Comparison of ENCODE assay signal across 10 mouse cellular contexts in the genomic region with DNA sequence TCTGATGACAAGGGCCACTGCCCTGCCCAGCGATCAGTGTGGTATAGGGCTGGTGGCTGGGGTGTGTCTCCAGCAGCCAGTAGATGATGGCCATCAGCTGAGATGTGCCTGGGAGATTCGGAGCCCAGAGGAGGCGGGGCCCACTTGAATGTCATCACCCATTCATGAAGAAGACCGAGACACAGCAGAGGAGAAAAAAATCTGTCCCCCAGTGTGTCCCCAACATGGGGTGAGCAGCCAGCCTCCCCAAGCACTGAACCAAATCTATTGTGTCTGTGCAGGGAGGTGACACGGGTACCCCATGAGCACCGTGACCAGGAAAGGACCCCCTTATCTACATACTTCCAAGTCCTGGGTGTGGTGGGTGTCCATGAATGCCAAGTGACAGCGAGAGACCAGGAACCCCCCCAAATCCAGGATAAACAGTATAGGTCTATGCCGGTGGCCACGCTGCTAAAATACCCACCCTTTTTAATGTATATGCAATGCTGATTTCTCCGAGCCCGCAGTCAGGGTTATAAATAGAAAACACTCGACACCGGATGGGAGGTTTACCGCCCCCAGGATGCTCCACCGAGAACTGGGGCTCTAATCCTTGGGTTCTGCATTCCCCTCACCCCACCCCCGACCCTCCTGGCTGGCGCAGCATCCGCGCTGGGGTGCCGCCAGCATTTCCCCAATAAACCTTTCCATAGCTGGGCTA. TPM values are rescaled to one million over a fixed set of nuclear protein-coding genes. Genes with fewer than 3 reads are reported as not detected.
DNase-seq lines count a peak whose midpoint lies in the region; ATAC-seq lines count a peak whose summit lies in the region.
"Had no signal": no experiment of that assay in that cellular context is flagged by ENCODE, and none has a peak within 500 bp of the region (broad histone marks: within the 10 kb centered on the region; RNA-seq: fewer than 3 reads in every experiment).

No protein-coding gene starts in this region.

- WGBS in heart, embryonic 14.5 days = 9% methylated on average over 20 of the region's 20 CpGs
- 13% methylated on average over 20 of the region's 20 CpGs for WGBS in forebrain, embryonic 11.5 days
- 10% methylated on average over 20 of the region's 20 CpGs for WGBS in midbrain, embryonic 13.5 days

- no peak overlapping the region for H3K27ac ChIP-seq in heart, embryonic 14.5 days (replicated peaks in 1 of 2; ENCODE audit: control insufficient read depth in 1 of 2, insufficient read depth in 1 of 2, low read depth in 2 of 2, low read length in 2 of 2)
- H3K27ac ChIP-seq in forebrain, embryonic 11.5 days (ENCODE audit: low read depth, low read length) = no peak overlapping the region
- peak overlapping the region; percentile 95 for H3K27ac ChIP-seq in midbrain, embryonic 13.5 days

- peak overlapping the region; percentile 63 for H3K4me2 ChIP-seq in heart, embryonic 14.5 days (ENCODE audit: low read length)
- peak overlapping the region; percentile 53 for H3K4me2 ChIP-seq in forebrain, embryonic 11.5 days (ENCODE audit: low read depth, low read length, severe bottlenecking)
- H3K4me2 ChIP-seq in midbrain, embryonic 13.5 days (replicated peaks) = peak overlapping the region; percentile 85

- peaks cover 12 to 23% of the 10 kb centered on the region in 2 experiments for H3K4me1 ChIP-seq in heart, embryonic 14.5 days (ENCODE audit: control insufficient read depth in 2 of 2, insufficient read depth in 2 of 2, low read length in 2 of 2)
- peaks cover 7% of the 10 kb centered on the region; the same call in 1 of the 2 replicates for H3K4me1 ChIP-seq in forebrain, embryonic 11.5 days (replicated peaks; ENCODE audit: control insufficient read depth, insufficient read depth, low read length)
- H3K4me1 ChIP-seq in midbrain, embryonic 13.5 days (replicated peaks) = peaks cover 57% of the 10 kb centered on the region

- peak overlapping the region; percentile 19 to 23 for H3K4me3 ChIP-seq in heart, embryonic 14.5 days (ENCODE audit: control insufficient read depth in 1 of 2, insufficient read depth in 1 of 2, low read depth in 1 of 2, low read length in 2 of 2)
- H3K4me3 ChIP-seq in forebrain, embryonic 11.5 days (ENCODE audit: low read depth, low read length) = peak overlapping the region; percentile 41
- H3K4me3 ChIP-seq in midbrain, embryonic 13.5 days (replicated peaks) = peak overlapping the region; percentile 68

- H3K9ac ChIP-seq in heart, embryonic 14.5 days (ENCODE audit: low read length) = peak overlapping the region; percentile 31; the same call in 1 of the 2 replicates
- peak overlapping the region; percentile 70 for H3K9ac ChIP-seq in forebrain, embryonic 11.5 days (ENCODE audit: low read length)
- peak overlapping the region; percentile 91 for H3K9ac ChIP-seq in midbrain, embryonic 13.5 days (replicated peaks)

- no peaks in the 10 kb centered on the region for H3K36me3 ChIP-seq in heart, embryonic 14.5 days (ENCODE audit: control insufficient read depth, insufficient read depth, low read length)
- H3K36me3 ChIP-seq in forebrain, embryonic 11.5 days (ENCODE audit: control insufficient read depth, insufficient read depth, low read length) = no peaks in the 10 kb centered on the region
- H3K36me3 ChIP-seq in midbrain, embryonic 13.5 days = peaks cover 9% of the 10 kb centered on the region

- DNase-seq in heart, adult 8-10 months (ENCODE audit: low spot score) = no peak
- peak; percentile 63 for DNase-seq in ES-CJ7 (ENCODE audit: low read depth, low spot score)
- DNase-seq in forebrain, embryonic 11.5 days (ENCODE audit: low spot score) = no peak
- DNase-seq in gastrocnemius, adult 8-10 months (ENCODE audit: low spot score in 2 of 2) = no peak
- no peak for DNase-seq in ovary, postnatal 36 days (ENCODE audit: low spot score)
- DNase-seq in layer of hippocampus, postnatal 25 days (ENCODE audit: extremely low spot score in 1 of 2, low spot score in 1 of 2) = no peak
- DNase-seq: heart, postnatal 14 days had no signal

- peaks cover 18% of the 10 kb centered on the region for H3K27me3 ChIP-seq in heart, embryonic 14.5 days (ENCODE audit: control insufficient read depth, insufficient read depth, low read length)
- H3K27me3 ChIP-seq in forebrain, embryonic 11.5 days (ENCODE audit: control insufficient read depth, insufficient read depth, low read length) = no peaks in the 10 kb centered on the region; the same call in 1 of the 2 replicates
- no peaks in the 10 kb centered on the region for H3K27me3 ChIP-seq in midbrain, embryonic 13.5 days

- no peak for ATAC-seq in heart, embryonic 14.5 days (ENCODE audit: insufficient number of reproducible peaks, insufficient read depth, low FRiP score, low read depth)
- no peak for ATAC-seq in forebrain, embryonic 11.5 days (replicated peaks; ENCODE audit: low FRiP score)
- peak; percentile 13 for ATAC-seq in midbrain, embryonic 13.5 days

- no peaks in the 10 kb centered on the region for H3K9me3 ChIP-seq in heart, embryonic 14.5 days (ENCODE audit: control insufficient read depth, low read length)
- no peaks in the 10 kb centered on the region for H3K9me3 ChIP-seq in forebrain, embryonic 11.5 days (ENCODE audit: control insufficient read depth, low read length)
- no peaks in the 10 kb centered on the region for H3K9me3 ChIP-seq in midbrain, embryonic 13.5 days

RNA-seq across cellular contexts. Expression of a gene that starts 0.7 kb away (rescaled TPM):
- 0.74 and 0.80 TPM in 2 replicates for polyA plus RNA-seq in heart, embryonic 14.5 days (2014; fragmentation: Nextera tagmentation; extraction: Ambion mirVana)
- total RNA-seq in heart, adult 8-10 months (2022) = under 1 TPM in 1 of 4 experiments, not detected in 3; 0.63 TPM
- polyA plus RNA-seq in forebrain, embryonic 11.5 days (2014; fragmentation: Nextera tagmentation; extraction: Ambion mirVana) = 20.9 and 23.2 TPM in 2 replicates
- polyA plus RNA-seq in midbrain, embryonic 13.5 days (2015; fragmentation: Nextera tagmentation; extraction: Ambion mirVana) = 66.0 and 77.3 TPM in 2 replicates
- not detected for total RNA-seq in gastrocnemius, adult 8-10 months (2022)
- total RNA-seq in layer of hippocampus, postnatal 25 days (2021) = 100 to 1,000 TPM; 154 to 155 TPM
- total RNA-seq: neutrophil, adult 5-6 weeks had no signal

RNA-seq across cellular contexts. Expression of a gene that starts 3.1 kb away (rescaled TPM):
- 5.0 and 7.3 TPM in 2 replicates for polyA plus RNA-seq in heart, embryonic 14.5 days (2014; fragmentation: Nextera tagmentation; extraction: Ambion mirVana)
- 1 to 10 TPM; 1.6 to 3.1 (median 2.7) TPM for total RNA-seq in heart, adult 8-10 months (2022)
- 5.3 and 6.4 TPM in 2 replicates for polyA plus RNA-seq in forebrain, embryonic 11.5 days (2014; fragmentation: Nextera tagmentation; extraction: Ambion mirVana)
- polyA plus RNA-seq in midbrain, embryonic 13.5 days (2015; fragmentation: Nextera tagmentation; extraction: Ambion mirVana) = 16.5 and 19.7 TPM in 2 replicates
- 1 to 10 TPM; 1.8 to 2.7 (median 2.1) TPM for total RNA-seq in gastrocnemius, adult 8-10 months (2022)
- total RNA-seq in layer of hippocampus, postnatal 25 days (2021) = 10 to 100 TPM; 55.6 to 69.0 TPM

RNA-seq across cellular contexts. Expression of a gene that starts 22.8 kb away (rescaled TPM):
- 0.91 and 1.3 TPM in 2 replicates for polyA plus RNA-seq in heart, embryonic 14.5 days (2014; fragmentation: Nextera tagmentation; extraction: Ambion mirVana)
- under 1 TPM; 0.26 to 0.75 (median 0.62) TPM for total RNA-seq in heart, adult 8-10 months (2022)
- polyA plus RNA-seq in forebrain, embryonic 11.5 days (2014; fragmentation: Nextera tagmentation; extraction: Ambion mirVana) = 2.6 and 4.0 TPM in 2 replicates
- polyA plus RNA-seq in midbrain, embryonic 13.5 days (2015; fragmentation: Nextera tagmentation; extraction: Ambion mirVana) = 7.2 and 8.8 TPM in 2 replicates
- under 1 TPM in 2 of 4 experiments, not detected in 2; 0.31 TPM for total RNA-seq in gastrocnemius, adult 8-10 months (2022)
- total RNA-seq in layer of hippocampus, postnatal 25 days (2021) = 100 to 1,000 TPM; 222 to 244 TPM

RNA-seq across cellular contexts. Expression of a gene that starts 28.0 kb away (rescaled TPM):
- 7.4 and 8.3 TPM in 2 replicates for polyA plus RNA-seq in heart, embryonic 14.5 days (2014; fragmentation: Nextera tagmentation; extraction: Ambion mirVana)
- 10 to 100 TPM in 1 of 4 experiments, 1 to 10 TPM in 3; 5.8 to 18.8 (median 8.2) TPM for total RNA-seq in heart, adult 8-10 months (2022)
- not detected in 2 replicates for polyA plus RNA-seq in forebrain, embryonic 11.5 days (2014; fragmentation: Nextera tagmentation; extraction: Ambion mirVana)
- 0.16 TPM in 1 of 2 replicates, not detected in the other for polyA plus RNA-seq in midbrain, embryonic 13.5 days (2015; fragmentation: Nextera tagmentation; extraction: Ambion mirVana)
- 100 to 1,000 TPM in 1 of 4 experiments, 10 to 100 TPM in 3; 15.3 to 106 (median 44.7) TPM for total RNA-seq in gastrocnemius, adult 8-10 months (2022)
- under 1 TPM; 0.19 to 0.20 TPM for total RNA-seq in layer of hippocampus, postnatal 25 days (2021)
- total RNA-seq: neutrophil, adult 5-6 weeks had no signal

RNA-seq across cellular contexts. Expression of a gene that starts 36.8 kb away (rescaled TPM):
- polyA plus RNA-seq in heart, embryonic 14.5 days (2014; fragmentation: Nextera tagmentation; extraction: Ambion mirVana) = 274 and 298 TPM in 2 replicates
- 100 to 1,000 TPM; 105 to 124 (median 112) TPM for total RNA-seq in heart, adult 8-10 months (2022)
- 147 and 154 TPM in 2 replicates for polyA plus RNA-seq in forebrain, embryonic 11.5 days (2014; fragmentation: Nextera tagmentation; extraction: Ambion mirVana)
- 138 and 148 TPM in 2 replicates for polyA plus RNA-seq in midbrain, embryonic 13.5 days (2015; fragmentation: Nextera tagmentation; extraction: Ambion mirVana)
- 100 to 1,000 TPM in 3 of 4 experiments, 10 to 100 TPM in 1; 96.1 to 111 (median 102) TPM for total RNA-seq in gastrocnemius, adult 8-10 months (2022)
- total RNA-seq in layer of hippocampus, postnatal 25 days (2021) = 10 to 100 TPM; 38.6 to 44.0 TPM

Comparison
In these comparisons a context has a peak if more than half of its experiments do, and no peak if none do; other contexts are left out.
1. H3K9ac ChIP-seq: peak in every context shown above with its lines; median percentile 91 in midbrain, embryonic 13.5 days; 70 in forebrain, embryonic 11.5 days; 31 in heart, embryonic 14.5 days.
2. RNA of a gene that starts 0.7 kb away (total RNA-seq): 154 to 155 TPM in layer of hippocampus, postnatal 25 days; 0.63 TPM in heart, adult 8-10 months and not detected in gastrocnemius, adult 8-10 months; every median in the first group is over 10 times any median in the second.
3. RNA of a gene that starts 3.1 kb away (total RNA-seq): 55.6 to 69.0 TPM in layer of hippocampus, postnatal 25 days; 1.6 to 3.1 TPM in heart, adult 8-10 months and 1.8 to 2.7 TPM in gastrocnemius, adult 8-10 months; every median in the first group is over 10 times any median in the second.
4. RNA of a gene that starts 22.8 kb away (total RNA-seq): 222 to 244 TPM in layer of hippocampus, postnatal 25 days; 0.26 to 0.75 TPM in heart, adult 8-10 months and 0.31 TPM in gastrocnemius, adult 8-10 months; every median in the first group is over 100 times any median in the second.
5. Peak in every context shown above with its lines, with median percentiles within 50 percentile points of each other: H3K4me2 ChIP-seq and H3K4me3 ChIP-seq.